Mouse (Mus musculus) G1E-ER4 (cell line): Measurements from ENCODE around the gene Camkmt. TPM values are rescaled to one million over a fixed set of nuclear protein-coding genes. Genes with fewer than 3 reads are reported as not detected.
A peak's percentile ranks its signal among the peaks of the same experiment; 100 is the strongest.

Experiments
- GATA1 ChIP-seq: IDR thresholded peaks from one replicate; pipeline ENCODE4 v1.8.0; 2012; ENCODE audit warnings: low read length, inconsistent platforms
- polyA plus RNA-seq: library from polyadenylated mRNA; stranded (reverse); fragments of >175 nt; gene quantifications from 2 replicates; pipeline ENCODE4 v1.2.3, GENCODE M21; 2012

Gene Camkmt
- polyA plus RNA-seq, 1 experiment = 2.5 TPM

- TF ChIP-seq GATA1 = no peak
These were observed 9.6 kb upstream of the Camkmt start for GRCm38 (mm10) chr17:85080781-85081180.

- TF ChIP-seq GATA1 = no peak
These were observed 5.0 kb upstream of the Camkmt start for GRCm38 (mm10) chr17:85085335-85085734.

- no peak for TF ChIP-seq GATA1
These were observed 3.9 kb upstream of the Camkmt start for GRCm38 (mm10) chr17:85086501-85086900.

GRCm38 (mm10) chr17:85087591-85087990, 2.8 kb upstream of the Camkmt start:
- no peak for TF ChIP-seq GATA1

- no peak for TF ChIP-seq GATA1
These were observed 2.0 kb upstream of the Camkmt start for GRCm38 (mm10) chr17:85088401-85088800.

- no peak for TF ChIP-seq GATA1
These were observed 1.3 kb upstream of the Camkmt start for GRCm38 (mm10) chr17:85089011-85089410.

GRCm38 (mm10) chr17:85089621-85090020, 731 bp upstream of the Camkmt start:
- TF ChIP-seq GATA1 = no peak

GRCm38 (mm10) chr17:85091762-85092161, 1.4 kb downstream of the Camkmt start:
- TF ChIP-seq GATA1 = no peak

- TF ChIP-seq GATA1 = no peak
These were observed 6.0 kb downstream of the Camkmt start for GRCm38 (mm10) chr17:85096396-85096795.

- TF ChIP-seq GATA1 = no peak
These were observed 8.4 kb downstream of the Camkmt start for GRCm38 (mm10) chr17:85098677-85099323.

GRCm38 (mm10) chr17:85100232-85100631, 9.9 kb downstream of the Camkmt start:
- no peak for TF ChIP-seq GATA1

GRCm38 (mm10) chr17:85101751-85102150, 11.4 kb downstream of the Camkmt start:
- no peak for TF ChIP-seq GATA1

GRCm38 (mm10) chr17:85103310-85103709, 13.0 kb downstream of the Camkmt start:
- peak; percentile 67 for TF ChIP-seq GATA1

GRCm38 (mm10) chr17:85110640-85111039, 20.3 kb downstream of the Camkmt start:
- no peak for TF ChIP-seq GATA1

GRCm38 (mm10) chr17:85113441-85113840, 23.1 kb downstream of the Camkmt start:
- no peak for TF ChIP-seq GATA1

GRCm38 (mm10) chr17:85116643-85117042, 26.3 kb downstream of the Camkmt start:
- TF ChIP-seq GATA1 = no peak

GRCm38 (mm10) chr17:85138393-85138792, 48.0 kb downstream of the Camkmt start:
- TF ChIP-seq GATA1 = no peak

GRCm38 (mm10) chr17:85141621-85142020, 51.3 kb downstream of the Camkmt start:
- no peak for TF ChIP-seq GATA1
